Mouse (Mus musculus) T-cell, adult 2 months (primary cell): Measurements from ENCODE around the gene Numa1.
A peak's percentile ranks its signal among the peaks of the same experiment; 100 is the strongest.
"Not testable (repeated sequence)": the region's sequence is repeated elsewhere in the genome, so short reads cannot be mapped to it uniquely, and the experiment has no call there.

ENCODE experiments used
- DNase-seq: peaks from one replicate; pipeline ENCODE4 v3.0.0; 2022; ENCODE audit warnings: low spot score

The Numa1 gene

DNA sequence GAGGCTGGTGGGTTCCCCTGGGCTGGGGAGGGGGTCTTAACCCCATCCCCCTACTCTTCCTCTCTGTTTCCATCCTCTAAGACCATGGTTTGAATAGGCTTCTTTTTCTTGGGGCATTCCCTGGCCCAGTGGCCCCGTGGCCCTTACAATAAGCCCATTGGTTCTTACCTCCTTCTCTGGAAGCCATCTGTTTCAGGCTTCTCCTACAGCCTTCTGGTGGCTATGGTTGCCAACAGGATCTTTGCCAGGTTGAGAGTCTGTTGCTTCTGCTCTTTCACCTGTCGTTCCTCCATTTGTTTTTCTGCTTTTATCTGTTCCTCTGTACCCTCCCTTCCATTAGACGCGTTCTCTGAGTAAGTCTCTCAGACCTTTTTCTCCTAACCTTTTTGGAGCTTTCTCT lies 3.7 kb downstream of the Numa1 start:
- no peak for DNase-seq

DNA sequence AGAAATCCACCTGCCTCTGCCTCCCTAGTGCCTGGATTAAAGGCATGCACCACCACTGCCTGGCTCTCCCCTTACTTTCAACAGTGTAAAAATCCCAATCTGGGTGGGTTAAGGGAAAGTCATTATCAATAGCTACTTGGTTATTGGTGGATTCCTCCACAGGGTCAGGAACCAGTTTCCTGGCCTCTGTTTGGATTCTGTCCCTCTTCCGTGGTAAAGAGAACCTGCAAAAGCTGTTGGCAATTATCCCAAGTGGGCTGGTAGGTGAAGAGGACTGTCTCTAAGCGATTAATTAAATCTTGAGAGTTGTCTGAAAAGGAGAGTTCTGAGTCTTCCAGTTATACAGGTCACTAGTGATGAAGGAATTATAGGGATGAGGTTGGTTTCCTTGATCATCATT lies 4.4 kb downstream of the Numa1 start:
- DNase-seq: no peak

DNA sequence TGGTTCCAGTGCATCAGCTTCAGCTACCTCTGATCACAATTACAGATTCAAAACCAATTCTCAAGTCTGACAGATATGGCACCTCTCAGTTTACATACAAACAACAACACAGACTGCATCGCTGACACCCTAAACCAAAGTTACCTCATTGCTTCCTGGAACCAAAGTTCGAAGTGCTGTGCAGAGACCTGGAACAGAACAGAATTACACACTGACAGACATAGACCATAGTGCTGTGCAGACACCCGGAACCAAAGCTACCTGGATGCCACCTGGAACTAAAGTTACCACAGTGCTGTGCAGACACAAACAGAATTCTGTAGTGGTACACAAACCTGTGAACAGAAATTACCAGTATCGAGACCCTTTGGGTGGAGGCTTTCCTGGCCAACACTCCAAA lies 5.8 kb downstream of the Numa1 start:
- no peak for DNase-seq

DNA sequence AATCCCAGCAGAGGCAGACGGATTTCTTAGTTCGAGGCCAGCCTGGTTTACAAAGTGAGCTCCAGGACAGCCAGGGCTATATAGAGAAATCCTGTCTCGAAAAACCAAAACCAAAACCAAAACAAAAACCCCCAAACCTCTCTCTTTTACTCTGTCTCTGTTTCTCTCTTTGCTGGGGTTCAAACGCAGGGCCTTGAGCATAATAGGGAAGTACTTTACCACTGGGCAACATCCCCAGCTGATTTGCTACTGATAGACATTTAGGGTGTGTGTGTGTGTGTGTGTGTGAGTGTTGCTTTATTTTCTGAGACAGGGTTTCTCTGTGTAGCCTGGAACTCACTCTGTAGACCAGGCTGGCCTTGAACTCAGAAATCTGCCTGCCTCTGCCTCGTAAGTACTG lies 15.1 kb downstream of the Numa1 start:
- not testable (repeated sequence) for DNase-seq

DNA sequence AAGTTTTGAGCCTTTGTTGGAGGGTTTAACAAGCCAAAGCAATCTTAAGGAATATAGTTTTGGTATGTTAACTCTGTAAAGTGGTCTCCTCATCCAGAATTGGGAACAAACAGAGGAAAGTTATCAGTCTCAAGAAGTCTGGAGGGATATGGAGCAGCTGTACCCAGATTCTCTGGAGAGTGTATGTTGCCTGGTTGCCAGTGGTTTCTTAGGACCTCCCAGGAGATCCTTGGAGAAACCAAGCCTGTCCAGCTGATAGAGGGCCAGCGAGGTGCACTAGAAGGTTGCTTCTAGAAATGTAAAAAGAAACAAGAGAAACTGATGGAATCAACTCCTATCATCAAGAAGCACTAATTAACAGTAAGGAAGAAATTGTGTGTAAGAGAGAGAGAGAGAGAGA lies 17.7 kb downstream of the Numa1 start:
- no peak for DNase-seq

DNA sequence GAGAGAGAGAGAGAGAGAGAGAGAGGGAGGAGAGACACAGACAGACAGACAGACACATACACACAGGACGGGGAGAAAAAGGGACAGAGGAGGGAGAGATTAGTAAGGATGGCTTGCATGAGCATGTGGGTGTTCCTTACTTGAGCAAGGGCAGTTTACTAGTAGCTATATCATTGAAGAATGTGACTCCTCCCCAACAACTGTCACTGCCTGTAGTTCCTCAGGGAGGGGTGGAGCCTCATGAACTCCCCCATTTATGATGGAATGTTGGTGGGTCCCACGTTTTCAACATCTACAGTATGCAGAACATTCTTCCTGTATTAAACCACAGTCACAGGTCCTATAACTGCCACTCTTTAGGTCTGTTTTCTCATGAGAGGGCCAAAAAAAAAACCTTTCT lies 18.2 kb downstream of the Numa1 start:
- DNase-seq: no peak

DNA sequence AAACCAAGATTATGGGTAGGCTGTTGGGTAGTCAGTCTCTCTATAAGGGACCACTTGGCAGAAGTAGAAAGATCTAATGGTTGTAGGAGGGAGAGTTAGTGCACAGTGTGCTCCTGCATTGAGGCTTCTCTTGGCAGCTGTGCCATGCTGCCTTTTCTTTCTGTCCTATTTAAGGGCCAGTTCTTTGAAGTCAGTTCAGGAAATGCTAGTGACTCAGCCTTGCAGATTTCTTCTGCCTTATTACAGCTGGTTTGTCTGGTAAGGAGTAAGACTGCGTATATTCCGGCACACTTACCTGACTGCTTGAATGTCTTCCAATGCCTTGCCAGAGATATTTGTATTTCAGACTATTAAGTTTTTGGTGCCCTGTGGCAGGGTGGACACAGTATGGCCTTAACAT lies 20.3 kb downstream of the Numa1 start:
- DNase-seq: no peak

DNA sequence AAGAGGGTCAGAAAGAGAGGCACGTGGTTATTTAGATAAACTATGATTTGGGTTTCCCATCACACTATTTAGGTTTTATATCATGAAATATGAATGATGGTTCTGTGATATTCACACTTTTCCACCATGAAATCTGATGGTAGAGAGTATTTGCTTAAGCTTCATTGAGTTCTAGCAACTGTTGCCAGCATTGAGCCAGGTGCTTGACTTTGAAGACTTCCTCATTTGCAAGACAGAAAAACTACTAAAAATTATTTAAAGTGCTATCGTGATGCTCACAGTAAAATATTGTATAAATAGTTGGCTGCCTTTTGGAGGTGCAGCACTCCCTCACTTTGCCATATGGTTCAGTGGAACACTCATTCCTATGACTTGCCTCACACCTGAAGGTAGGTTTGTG lies 21.4 kb downstream of the Numa1 start:
- no peak for DNase-seq

DNA sequence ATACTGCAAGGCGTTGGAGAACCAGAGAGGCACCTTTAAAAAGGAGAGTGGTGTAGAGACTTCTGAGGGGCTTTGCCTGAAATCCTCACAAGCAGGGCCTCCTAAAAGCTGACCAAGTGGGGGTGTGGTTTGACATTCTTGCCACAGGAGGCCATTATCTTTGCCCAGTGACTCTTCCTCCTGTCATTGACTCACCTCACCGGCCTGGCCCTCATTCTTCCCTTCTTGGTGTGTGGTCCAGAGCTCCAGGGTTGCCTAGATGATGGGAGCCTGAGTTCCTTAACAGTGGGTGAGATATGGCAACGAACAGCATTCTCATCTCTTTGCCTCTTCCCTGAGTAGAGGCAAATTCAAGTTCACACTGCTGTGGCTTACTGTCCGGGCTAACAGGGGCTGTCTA lies 22.0 kb downstream of the Numa1 start:
- DNase-seq: no peak

DNA sequence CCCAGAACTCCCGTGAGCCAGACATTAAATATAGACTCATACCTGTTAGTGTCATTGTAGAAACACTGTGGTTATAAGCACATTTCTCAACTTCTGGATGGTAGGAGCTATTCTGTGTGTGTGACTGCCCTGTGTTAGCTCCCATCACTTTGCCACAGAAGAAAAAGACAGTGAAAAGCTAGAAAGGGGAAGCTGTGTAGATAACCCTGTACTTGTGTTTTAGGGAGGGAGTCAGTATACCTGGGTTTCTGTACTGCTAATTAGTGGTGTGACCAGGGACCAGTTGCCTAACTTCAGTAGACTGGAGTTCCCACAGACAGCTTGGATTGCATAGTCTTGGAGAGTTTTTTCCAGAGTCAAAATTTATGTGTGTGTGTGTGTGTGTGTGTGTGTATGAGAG lies 22.6 kb downstream of the Numa1 start:
- DNase-seq: no peak

DNA sequence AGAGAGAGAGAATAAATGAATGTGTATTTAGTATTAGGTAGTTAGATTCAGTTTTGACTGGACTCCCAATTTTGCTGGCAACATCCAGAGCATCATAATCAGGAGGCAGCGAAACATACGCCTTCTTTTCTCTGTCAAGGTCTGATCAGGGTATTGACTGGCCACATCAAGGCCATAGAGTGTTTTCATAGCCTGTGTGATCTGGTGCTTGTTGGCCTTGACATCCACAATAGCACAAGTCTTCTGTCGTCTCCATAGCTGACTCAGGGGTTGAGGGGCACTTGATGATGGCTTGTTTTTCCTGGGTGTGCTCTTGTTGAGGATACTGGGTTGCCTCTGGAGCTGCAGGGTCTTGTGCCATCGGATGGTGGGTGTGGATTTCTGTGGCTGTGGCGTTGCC lies 23.0 kb downstream of the Numa1 start:
- no peak for DNase-seq

DNA sequence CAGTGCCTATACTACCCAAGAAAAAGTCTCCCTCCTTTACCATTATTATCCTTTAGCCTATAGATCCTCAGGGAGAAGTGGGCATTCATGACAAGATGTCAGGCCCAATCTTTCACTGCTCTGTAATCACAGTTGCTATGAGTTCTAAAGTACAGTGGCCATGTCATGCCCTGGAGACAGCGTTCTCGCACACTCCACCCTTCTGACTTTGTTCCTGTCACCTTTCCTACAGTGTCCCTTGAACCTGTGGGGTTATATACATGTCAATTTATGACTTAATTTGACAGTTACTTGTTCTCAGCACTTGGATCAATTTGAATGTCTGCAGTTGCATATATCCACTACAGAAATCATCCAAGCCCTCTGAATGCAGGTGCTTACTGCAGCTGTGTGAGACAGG lies 28.9 kb downstream of the Numa1 start:
- no peak for DNase-seq

DNA sequence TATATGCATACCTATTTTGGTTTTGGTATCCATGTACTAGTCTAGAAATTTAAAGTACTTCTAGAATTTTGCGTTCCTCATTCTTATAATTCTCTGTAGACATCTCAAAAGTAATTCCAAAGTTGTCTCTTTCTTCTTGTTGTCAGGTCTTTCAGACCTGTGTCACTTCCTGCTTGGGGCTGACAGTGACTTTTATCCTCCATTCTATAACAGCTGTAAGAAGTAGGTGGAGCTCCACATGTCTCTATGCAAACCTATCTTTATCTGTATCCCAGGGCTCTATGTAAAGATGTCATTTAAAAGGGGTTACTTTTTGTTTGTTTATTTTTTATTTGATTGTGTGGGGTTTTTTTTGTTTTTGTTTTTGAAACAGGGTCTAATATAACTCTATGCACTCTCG lies 29.7 kb downstream of the Numa1 start:
- DNase-seq: no peak

DNA sequence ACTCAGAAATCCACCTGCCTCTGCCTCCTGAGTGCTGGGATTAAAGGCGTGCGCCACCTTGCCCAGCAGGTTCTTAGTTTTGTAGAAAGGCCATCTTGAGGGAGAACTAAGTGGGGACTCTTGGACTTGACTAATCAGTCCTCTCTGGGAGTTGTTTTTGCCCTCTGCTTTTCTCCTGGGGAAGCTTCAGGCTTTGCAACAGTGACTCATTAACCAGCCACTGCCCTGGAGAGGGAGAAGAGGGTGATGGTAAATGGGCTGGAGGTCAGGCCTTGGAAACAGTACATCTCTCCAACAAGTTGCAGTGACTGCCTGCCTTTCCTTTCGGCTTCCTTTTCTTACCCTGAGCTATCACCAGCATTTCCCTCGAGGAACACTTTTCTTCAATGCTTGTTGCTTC lies 30.6 kb downstream of the Numa1 start:
- no peak for DNase-seq

DNA sequence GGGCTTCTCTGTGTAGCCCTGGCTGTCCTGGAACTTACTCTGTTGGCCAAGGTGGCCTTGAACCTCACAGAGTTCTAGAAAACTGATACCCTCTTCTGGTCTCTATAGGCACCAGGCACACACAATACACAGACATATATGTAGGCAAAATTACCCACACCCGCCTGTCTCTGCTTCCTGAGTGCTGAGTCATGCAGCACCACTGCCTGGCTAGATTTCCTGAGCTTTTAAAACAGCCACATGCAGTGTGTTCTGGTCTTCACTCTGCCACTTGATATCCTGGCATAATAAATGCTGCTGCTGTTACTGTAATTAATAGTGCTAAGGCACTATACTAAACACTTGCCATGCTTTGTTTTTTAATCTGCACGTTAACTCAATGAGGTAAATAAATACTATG lies 31.7 kb downstream of the Numa1 start:
- DNase-seq: no peak

DNA sequence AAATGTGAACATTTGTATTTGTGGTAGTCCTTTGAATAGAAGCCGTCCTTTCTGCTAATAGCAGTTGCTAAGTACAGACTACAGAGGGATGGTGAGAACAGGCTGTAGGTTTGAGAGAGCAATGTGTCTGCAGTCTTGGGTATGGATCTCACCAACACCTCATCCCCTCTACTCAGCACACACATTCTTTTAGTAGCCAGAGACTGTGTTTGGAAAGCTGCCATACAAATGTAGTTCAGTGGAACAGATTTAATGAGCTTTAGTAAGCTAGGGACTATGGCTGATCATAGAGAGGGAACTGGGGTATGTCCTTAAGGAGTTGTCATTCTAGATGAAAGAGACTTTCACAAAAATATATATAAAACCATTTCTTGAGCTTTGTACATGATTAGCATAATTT lies 33.3 kb downstream of the Numa1 start:
- DNase-seq: no peak

DNA sequence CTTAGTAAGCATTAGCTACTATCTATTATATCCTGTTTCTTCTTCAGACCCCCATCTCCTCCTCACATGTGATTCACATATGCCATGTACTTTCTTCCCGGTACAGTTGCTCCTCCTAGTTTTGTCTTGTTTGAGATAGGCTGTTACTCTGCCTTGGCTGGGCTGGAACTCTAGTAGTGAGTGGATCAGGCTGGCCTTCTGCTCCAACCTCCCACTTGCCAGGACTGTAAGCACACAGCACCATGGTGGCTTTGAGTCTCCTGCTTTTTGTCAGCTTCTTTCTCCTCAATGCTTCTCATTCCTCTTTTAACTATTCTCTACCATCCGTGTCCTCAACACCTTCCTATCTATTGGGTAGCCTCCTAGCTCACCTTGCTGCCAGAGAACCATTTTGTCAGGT lies 34.8 kb downstream of the Numa1 start:
- no peak for DNase-seq

DNA sequence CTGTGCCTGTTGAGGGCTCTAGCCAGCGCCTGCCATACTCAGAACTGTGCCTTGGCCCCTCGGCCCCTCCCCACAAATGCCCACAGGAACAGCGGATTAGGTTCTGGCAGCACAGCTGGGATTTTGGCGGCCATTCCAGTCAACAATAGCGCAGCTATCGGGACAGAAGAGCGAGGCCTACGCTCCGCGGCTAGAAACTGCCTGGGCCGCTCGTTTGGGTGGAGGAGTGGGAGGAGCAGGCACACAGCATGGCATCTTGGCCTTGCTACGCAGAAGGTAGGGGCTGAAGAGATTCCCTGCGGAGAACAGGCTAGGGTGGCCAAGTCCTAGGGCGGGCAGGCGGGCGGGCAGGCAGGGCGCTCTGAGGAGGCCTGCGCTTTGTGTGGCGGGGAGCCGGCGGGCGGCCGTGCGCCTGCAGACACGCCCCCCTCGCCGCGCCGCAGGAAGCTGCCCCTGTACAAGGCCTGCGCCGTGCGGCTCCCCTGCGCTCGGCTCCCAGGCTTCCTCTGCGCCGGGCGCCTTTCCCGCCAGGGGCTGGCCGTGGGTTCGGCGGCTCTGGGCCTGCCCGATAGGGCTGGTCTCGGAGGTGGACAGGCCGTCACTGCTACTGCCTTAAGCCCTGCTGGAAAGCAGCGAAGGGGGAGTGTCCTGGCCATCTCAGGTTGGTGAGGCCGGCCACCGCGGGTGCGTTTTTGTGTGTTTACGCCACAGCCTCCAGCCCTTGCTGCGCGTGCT lies 36.0 kb downstream of the Numa1 start:
- peak; percentile 85 for DNase-seq

DNA sequence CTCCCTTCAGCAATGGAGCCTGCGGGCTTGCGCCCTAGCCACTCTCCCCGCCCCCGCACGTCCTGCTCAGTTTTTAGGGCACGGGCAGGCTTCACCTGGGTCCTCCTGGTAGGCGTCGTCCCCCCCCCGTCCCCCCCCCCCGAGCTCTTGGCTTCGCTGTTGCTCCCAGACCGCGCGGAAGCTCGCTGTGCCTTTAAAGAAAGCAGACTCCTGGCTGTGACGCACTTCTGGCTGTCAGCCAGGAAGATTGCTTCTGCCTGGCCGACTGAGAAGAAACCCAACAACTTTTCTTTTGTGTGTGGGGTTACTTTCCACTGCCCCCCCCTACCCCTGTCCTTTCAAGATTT lies 36.5 kb downstream of the Numa1 start:
- peak; percentile 91 for DNase-seq

DNA sequence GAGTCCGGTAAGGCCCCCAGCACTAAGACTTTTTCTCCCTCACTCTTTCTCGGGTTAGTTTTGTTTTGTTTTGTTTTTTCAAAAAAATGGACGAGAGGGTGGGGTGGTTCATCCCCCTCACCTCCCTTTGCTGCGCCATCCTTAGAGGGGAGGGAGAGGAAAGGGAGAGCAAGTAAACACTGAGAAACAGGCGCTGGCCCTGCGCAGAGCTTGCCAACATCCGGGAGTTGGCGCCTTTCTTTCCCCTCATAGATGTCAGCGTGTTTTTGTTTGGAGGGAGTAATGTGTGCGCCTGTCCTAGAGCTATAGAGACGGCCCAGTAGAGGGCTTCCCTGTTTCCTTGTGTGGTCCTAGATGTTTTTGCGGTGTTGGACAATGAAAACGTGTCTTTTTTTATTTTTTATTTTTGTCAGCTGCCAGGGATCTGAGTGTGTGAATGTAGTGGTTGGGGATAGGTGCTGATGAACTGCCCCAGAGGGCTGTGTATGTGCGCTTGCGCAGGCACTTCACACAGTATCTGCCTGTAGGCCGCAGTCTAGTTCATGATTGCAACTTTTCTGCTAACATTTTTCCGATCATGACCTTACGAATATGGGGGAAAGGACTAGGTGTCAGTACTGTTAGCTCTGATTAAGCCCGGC lies 37.0 kb downstream of the Numa1 start:
- DNase-seq: peak; percentile 85

DNA sequence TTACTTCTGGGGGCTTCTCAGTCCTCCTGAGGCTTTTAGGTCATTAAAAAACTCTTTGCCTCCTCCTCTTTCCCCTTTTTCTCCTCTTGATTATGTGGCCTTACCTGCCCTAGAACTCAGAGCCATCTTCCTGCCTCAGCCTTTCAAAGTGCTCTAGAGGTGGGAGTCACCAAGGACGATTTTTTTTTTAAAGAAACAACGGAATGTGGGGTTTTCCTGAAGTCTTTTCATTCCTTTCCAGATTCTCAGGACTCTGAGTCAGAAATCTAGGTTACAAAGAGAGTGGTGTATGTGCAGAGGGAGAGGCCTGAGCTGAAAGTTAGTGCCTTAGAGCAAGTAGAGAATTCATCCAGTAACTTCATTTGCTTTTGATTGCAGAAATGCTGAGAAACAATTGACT lies 37.8 kb downstream of the Numa1 start:
- no peak for DNase-seq

DNA sequence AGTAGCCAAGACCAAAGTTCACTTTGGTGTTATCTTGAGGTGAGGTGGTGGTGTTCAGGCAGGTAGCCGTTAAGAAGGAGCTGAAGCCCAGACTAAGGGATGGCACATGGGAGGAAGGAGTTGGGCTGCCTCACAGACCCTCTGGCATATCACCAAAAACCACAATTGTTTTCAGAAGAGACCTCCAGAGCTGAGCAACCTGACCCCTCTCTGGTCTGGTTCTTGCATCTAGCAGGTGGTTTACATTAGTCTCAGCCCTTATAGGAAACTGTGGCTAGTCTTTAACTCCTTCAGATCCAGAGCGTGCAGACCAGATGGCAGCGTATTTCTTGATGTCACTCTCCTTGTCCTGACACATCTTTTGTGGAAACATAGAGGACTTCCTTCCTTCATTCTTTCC lies 39.8 kb downstream of the Numa1 start:
- no peak for DNase-seq

DNA sequence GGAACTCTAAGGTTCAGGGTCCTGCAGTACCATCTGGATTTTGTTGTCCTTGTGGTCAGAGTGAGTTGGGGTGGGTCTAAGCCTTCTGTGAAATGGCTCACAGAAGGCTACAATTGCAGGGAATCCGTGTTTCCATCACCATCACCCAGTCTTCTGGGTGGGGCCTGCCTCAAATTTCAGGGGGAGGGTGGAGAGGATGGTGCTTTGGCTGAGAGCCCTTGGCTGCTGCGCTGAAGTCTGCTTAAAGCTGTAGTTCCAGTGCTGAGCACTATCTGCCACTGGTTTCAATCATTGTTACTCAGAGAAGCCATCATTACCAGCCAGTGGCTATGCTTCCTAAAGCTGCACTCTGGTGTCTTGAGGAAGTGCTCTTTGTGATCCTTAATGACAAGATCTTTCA lies 40.6 kb downstream of the Numa1 start:
- no peak for DNase-seq

DNA sequence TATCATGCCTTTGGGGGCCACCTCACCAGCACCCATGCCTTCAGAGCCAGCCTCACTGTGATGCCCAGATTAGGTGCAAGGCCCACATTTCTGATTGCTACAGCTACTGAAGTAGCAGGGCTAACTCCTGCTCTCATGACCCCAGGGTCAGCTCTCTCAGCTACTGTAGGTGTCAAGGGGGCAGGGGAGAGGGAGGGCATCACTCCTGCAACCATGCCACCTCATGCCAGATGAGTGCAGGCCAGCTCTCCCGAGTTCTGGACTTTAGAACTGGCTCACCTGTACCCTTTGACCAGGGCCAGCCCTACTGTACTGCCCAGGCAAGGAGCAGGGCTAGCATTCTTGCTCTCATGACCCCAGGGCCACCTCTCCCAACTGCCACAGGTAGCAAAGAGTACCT lies 48.8 kb downstream of the Numa1 start:
- DNase-seq: no peak
